Mouse (Mus musculus) forebrain, embryonic 10.5 days (tissue): ENCODE data around the gene Gm4201. TPM values are rescaled to one million over a fixed set of nuclear protein-coding genes. Genes with fewer than 3 reads are reported as not detected.
"Not testable (repeated sequence)": the region's sequence is repeated elsewhere in the genome, so short reads cannot be mapped to it uniquely, and the experiment has no call there.

Experiments used
- DNase-seq: peaks from one replicate; pipeline ENCODE4 v3.0.0-alpha.2; 2017; ENCODE audit warnings: low spot score; ENCODE audit errors: extremely low spot score
- H3K27ac ChIP-seq: fragments of 300-500 bp; sonication (generic); 2 replicates; pipeline ENCODE4 v1.5.1; 2016; ENCODE audit warnings: mild to moderate bottlenecking
- H3K27me3 ChIP-seq: fragments of 300-500 bp; sonication (generic); 2 replicates; pipeline ENCODE4 v1.6.1; 2016; ENCODE audit warnings: mild to moderate bottlenecking; ENCODE audit not compliant: poor library complexity, severe bottlenecking
- H3K36me3 ChIP-seq: fragments of 300-500 bp; sonication (generic); replicated peaks from 2 replicates; pipeline ENCODE4 v1.6.1; 2016; ENCODE audit warnings: mild to moderate bottlenecking, moderate library complexity
- H3K4me1 ChIP-seq: fragments of 300-500 bp; sonication (generic); 2 replicates; pipeline ENCODE4 v1.6.1; 2016
- H3K4me3 ChIP-seq: fragments of 300-500 bp; sonication (generic); 2 replicates; pipeline ENCODE4 v1.5.1; 2016; ENCODE audit warnings: mild to moderate bottlenecking, moderate library complexity
- H3K9me3 ChIP-seq: fragments of 300-500 bp; sonication (generic); 2 replicates; pipeline ENCODE4 v1.6.1; 2016; ENCODE audit warnings: mild to moderate bottlenecking, moderate library complexity
- WGBS: fragments of 180-500 bp; shearing (Covaris S2); methylation state at CpG from one replicate; pipeline ENCODE4 v1.1.7; 2016; 5-methylcytosine and 5-hydroxymethylcytosine counted together
- polyA plus RNA-seq: library from polyadenylated mRNA; unstranded; fragments of >200 nt; fragmentation: Nextera tagmentation; extraction: Ambion mirVana; gene quantifications from 2 replicates; pipeline ENCODE4 v1.2.1, GENCODE M21; 2016

Gm4201 gene
- polyA plus RNA-seq = not detected in 2 replicates

DNA sequence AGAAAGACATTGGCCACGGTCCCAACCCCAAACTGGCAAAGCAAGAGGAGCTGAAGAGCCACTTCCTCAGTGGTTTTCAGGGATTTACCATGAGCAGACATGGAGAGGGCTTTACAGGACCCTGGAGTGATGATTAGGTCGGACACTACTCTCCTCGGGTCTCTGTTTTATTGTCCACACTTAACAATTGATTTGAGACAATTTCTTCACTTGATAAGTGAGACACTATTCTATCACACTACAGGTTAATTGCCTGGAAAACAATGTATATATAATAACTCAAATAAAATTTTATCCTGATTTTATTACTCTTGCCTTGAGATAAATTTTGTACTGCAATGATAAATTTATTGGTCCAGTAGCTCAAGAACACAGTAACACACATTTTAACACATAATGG is at the start of gene Gm4201:
Gm4201 (minus strand) TSS at position 101 of the 400 bp plus-strand sequence.
- WGBS = no CpG with 5 or more reads among the region's 3 CpGs
- H3K4me1 ChIP-seq, H3K9me3 ChIP-seq, H3K27ac ChIP-seq, H3K36me3 ChIP-seq, H3K4me3 ChIP-seq, DNase-seq, H3K27me3 ChIP-seq: not testable (repeated sequence)

DNA sequence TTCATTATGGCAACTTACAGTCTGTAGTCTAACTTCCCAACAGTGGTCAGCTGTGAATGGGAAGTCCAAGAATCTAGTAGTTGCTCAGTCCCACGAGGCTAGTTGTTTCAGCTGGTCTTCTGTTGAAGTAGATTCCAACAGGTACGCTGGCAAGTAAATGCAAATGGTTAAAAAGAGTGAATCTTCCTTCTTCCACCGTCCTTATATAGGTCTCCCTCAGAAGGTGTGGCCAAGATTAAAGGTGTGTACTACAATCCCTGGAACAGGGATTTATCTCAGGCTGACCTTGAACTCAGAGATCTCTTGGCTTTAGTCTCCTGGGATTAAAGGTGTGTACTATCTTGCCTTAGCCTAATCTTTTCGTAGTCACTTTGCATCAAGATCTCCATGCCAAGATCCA is 22.9 kb upstream of the Gm4201 start, which contains the start of gene Gm4565:
Gm4565 (minus strand) TSS at position 101 of the 400 bp plus-strand sequence.
- H3K9me3 ChIP-seq, H3K4me1 ChIP-seq, H3K4me3 ChIP-seq, H3K36me3 ChIP-seq, H3K27ac ChIP-seq, DNase-seq, H3K27me3 ChIP-seq: not testable (repeated sequence)
- WGBS = 64% methylated on average over 2 of the region's 4 CpGs

DNA sequence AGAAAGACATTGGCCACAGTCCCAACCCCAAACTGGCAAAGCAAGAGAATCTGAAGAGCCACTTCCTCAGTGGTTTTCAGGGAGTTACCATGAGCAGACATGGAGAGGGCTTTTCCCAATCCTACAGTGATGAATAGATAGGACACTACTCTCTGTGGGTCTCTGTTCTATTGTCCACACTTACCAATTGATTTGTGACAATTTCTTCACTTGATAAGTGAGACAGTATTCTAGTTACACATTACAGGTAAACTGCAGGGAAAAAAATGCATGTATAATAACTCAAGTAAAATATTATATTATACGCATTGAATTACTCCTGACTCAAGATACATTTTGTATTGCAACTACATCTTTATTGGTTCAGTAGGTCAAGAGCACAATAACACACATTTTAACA is 30.4 kb downstream of the Gm4201 start, which contains the start of gene Gm8677:
Gm8677 (minus strand) TSS at position 101 of the 400 bp plus-strand sequence.
- WGBS = no CpG with 5 or more reads among the region's 1 CpGs
- not testable (repeated sequence) for H3K9me3 ChIP-seq, H3K36me3 ChIP-seq, H3K4me3 ChIP-seq, DNase-seq, H3K4me1 ChIP-seq, H3K27me3 ChIP-seq, H3K27ac ChIP-seq

DNA sequence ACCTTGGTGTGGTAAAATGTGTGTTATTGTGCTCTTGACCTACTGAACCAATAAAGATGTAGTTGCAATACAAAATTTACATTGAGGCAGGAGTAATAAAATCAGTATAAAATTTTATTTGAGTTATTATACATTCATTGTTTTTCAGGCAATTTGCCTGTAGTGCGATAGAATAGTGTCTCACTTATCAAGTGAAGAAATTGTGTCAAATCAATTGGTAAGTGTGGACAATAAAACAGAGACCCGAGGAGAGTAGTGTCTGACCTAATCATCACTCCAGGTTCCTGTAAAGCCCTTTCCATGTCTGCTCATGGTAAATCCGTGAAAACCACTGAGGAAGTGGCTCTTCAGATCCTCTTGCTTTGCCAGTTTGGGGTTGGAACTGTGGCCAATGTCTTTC is 42.5 kb downstream of the Gm4201 start, which contains the start of gene Vmn1r152:
Vmn1r152 (plus strand) TSS at position 301 of the 400 bp plus-strand sequence.
- not testable (repeated sequence) for H3K27ac ChIP-seq, H3K27me3 ChIP-seq, H3K9me3 ChIP-seq, H3K4me3 ChIP-seq, DNase-seq, H3K36me3 ChIP-seq, H3K4me1 ChIP-seq
- WGBS = no CpG with 5 or more reads among the region's 3 CpGs

Other genes starting within 250 kb of the Gm4201 start
- gene Gm4187, start 235.6 kb downstream of the Gm4201 start, polyA plus RNA-seq = not detected in 2 replicates
- gene Gm8660, start 194.3 kb downstream of the Gm4201 start, polyA plus RNA-seq = not detected in 2 replicates
- gene Vmn1r148, start 151.8 kb downstream of the Gm4201 start, polyA plus RNA-seq = not detected in 2 replicates
- gene Vmn1r149, start 127.1 kb downstream of the Gm4201 start, polyA plus RNA-seq = not detected in 2 replicates
- not detected in 2 replicates for gene Gm10665, start 101.3 kb downstream of the Gm4201 start, polyA plus RNA-seq
- not detected in 2 replicates for gene Vmn1r151, start 65.7 kb downstream of the Gm4201 start, polyA plus RNA-seq
- gene Vmn1r152, start 42.4 kb downstream of the Gm4201 start, polyA plus RNA-seq = not detected in 2 replicates
- not detected in 2 replicates for gene Gm8677, start 30.5 kb downstream of the Gm4201 start, polyA plus RNA-seq
- gene Gm4565, start 22.8 kb upstream of the Gm4201 start, polyA plus RNA-seq = not detected in 2 replicates
- gene Vmn1r155, start 92.7 kb upstream of the Gm4201 start, polyA plus RNA-seq = not detected in 2 replicates
- gene Gm8693, start 127.0 kb upstream of the Gm4201 start, polyA plus RNA-seq = not detected in 2 replicates
- not detected in 2 replicates for gene Gm4567, start 154.4 kb upstream of the Gm4201 start, polyA plus RNA-seq
- not detected in 2 replicates for gene Vmn1r157, start 196.4 kb upstream of the Gm4201 start, polyA plus RNA-seq
- not detected in 2 replicates for gene Vmn1r158, start 225.4 kb upstream of the Gm4201 start, polyA plus RNA-seq